Mouse (Mus musculus): ENCODE data around the gene A230050P20Rik. TPM values are rescaled to one million over a fixed set of nuclear protein-coding genes. Genes with fewer than 3 reads are reported as not detected.

Gene A230050P20Rik
- polyA plus RNA-seq, 1 experiment from 2014 or later = 1.2 TPM

- Histone ChIP-seq H3K4me1 (no peaks in the 10 kb centered on the region), H3K27me3 (no peaks in the 10 kb centered on the region), H3K4me2 (no peak overlapping the region), H3K9ac (no peak overlapping the region), H3K9me3 (replicated peaks) (no peaks in the 10 kb centered on the region), H3K36me3 (ENCODE audit: poor library complexity, severe bottlenecking) (peaks cover 100% of the 10 kb centered on the region), H3K4me3 (no peak overlapping the region), H3K27ac (no peak overlapping the region)
- WGBS = 77% methylated on average over 9 of the region's 9 CpGs
- ATAC-seq = no peak
Observed at GRCm38 (mm10) chr9:20909948-20910347, 41.5 kb downstream of the A230050P20Rik start.

- H3K9me3 ChIP-seq (replicated peaks) = no peaks in the 10 kb centered on the region
- no peak overlapping the region for H3K4me3 ChIP-seq
- H3K9ac ChIP-seq = no peak overlapping the region
- H3K4me1 ChIP-seq = no peaks in the 10 kb centered on the region
- ATAC-seq = no peak
- H3K4me2 ChIP-seq = no peak overlapping the region
- no peaks in the 10 kb centered on the region for H3K27me3 ChIP-seq
- peaks cover 100% of the 10 kb centered on the region for H3K36me3 ChIP-seq (ENCODE audit: poor library complexity, severe bottlenecking)
- no peak overlapping the region for H3K27ac ChIP-seq
- WGBS = 84% methylated on average over 4 of the region's 4 CpGs
Observed at GRCm38 (mm10) chr9:20916160-20916559, 47.7 kb downstream of the A230050P20Rik start.

GRCm38 (mm10) chr9:20923258-20923657, 54.8 kb downstream of the A230050P20Rik start:
- 96% methylated on average over 3 of the region's 3 CpGs for WGBS
- H3K4me2 ChIP-seq = no peak overlapping the region
- H3K4me3 ChIP-seq = no peak overlapping the region
- H3K4me1 ChIP-seq = no peaks in the 10 kb centered on the region
- H3K9ac ChIP-seq = no peak overlapping the region
- no peaks in the 10 kb centered on the region for H3K27me3 ChIP-seq
- no peaks in the 10 kb centered on the region for H3K9me3 ChIP-seq (replicated peaks)
- no peak for ATAC-seq
- no peak overlapping the region for H3K27ac ChIP-seq
- H3K36me3 ChIP-seq (ENCODE audit: poor library complexity, severe bottlenecking) = peaks cover 98% of the 10 kb centered on the region

Small RNA genes lying within 50 kb of the gene (microRNA-seq; reads per million reads assigned to microRNA genes)
- gene Mir7081 = not detected

Other genes with a start within 250 kb of the A230050P20Rik start
- 533 and 604 TPM in 2 replicates for gene Ubl5, start 225.8 kb upstream of the A230050P20Rik start, polyA plus RNA-seq (2015; fragmentation: Nextera tagmentation; extraction: Ambion mirVana)
- 15.0 and 15.4 TPM in 2 replicates for gene Fbxl12, start 223.9 kb upstream of the A230050P20Rik start, polyA plus RNA-seq (2015; fragmentation: Nextera tagmentation; extraction: Ambion mirVana)
- 64.8 and 68.3 TPM in 2 replicates for gene Pin1, start 216.5 kb upstream of the A230050P20Rik start, polyA plus RNA-seq (2015; fragmentation: Nextera tagmentation; extraction: Ambion mirVana)
- 52.6 and 68.1 TPM in 2 replicates for gene Olfm2, start 122.3 kb upstream of the A230050P20Rik start, polyA plus RNA-seq (2015; fragmentation: Nextera tagmentation; extraction: Ambion mirVana)
- 0.11 and 0.15 TPM in 2 replicates for gene Col5a3, start 53.6 kb upstream of the A230050P20Rik start, polyA plus RNA-seq (2015; fragmentation: Nextera tagmentation; extraction: Ambion mirVana)
- not detected in 2 replicates for gene Rdh8, start 50.1 kb upstream of the A230050P20Rik start, polyA plus RNA-seq (2015; fragmentation: Nextera tagmentation; extraction: Ambion mirVana)
- 8.5 and 11.1 TPM in 2 replicates for gene Angptl6, start 11.1 kb downstream of the A230050P20Rik start, polyA plus RNA-seq (2015; fragmentation: Nextera tagmentation; extraction: Ambion mirVana)
- gene Ppan, start 19.5 kb downstream of the A230050P20Rik start, polyA plus RNA-seq (2015; fragmentation: Nextera tagmentation; extraction: Ambion mirVana) = 57.7 and 65.2 TPM in 2 replicates
- gene Eif3g, start 30.0 kb downstream of the A230050P20Rik start, polyA plus RNA-seq (2015; fragmentation: Nextera tagmentation; extraction: Ambion mirVana) = 327 and 332 TPM in 2 replicates
- gene Dnmt1, start 91.2 kb downstream of the A230050P20Rik start, polyA plus RNA-seq (2015; fragmentation: Nextera tagmentation; extraction: Ambion mirVana) = 92.4 and 103 TPM in 2 replicates
- 6.8 and 10.3 TPM in 2 replicates for gene S1pr2, start 108.1 kb downstream of the A230050P20Rik start, polyA plus RNA-seq (2015; fragmentation: Nextera tagmentation; extraction: Ambion mirVana)
- gene Mrpl4, start 134.1 kb downstream of the A230050P20Rik start, polyA plus RNA-seq (2015; fragmentation: Nextera tagmentation; extraction: Ambion mirVana) = 115 and 124 TPM in 2 replicates
- gene Icam1, start 147.3 kb downstream of the A230050P20Rik start, polyA plus RNA-seq (2015; fragmentation: Nextera tagmentation; extraction: Ambion mirVana) = 2.4 and 2.8 TPM in 2 replicates
- gene Icam4, start 160.7 kb downstream of the A230050P20Rik start, polyA plus RNA-seq (2015; fragmentation: Nextera tagmentation; extraction: Ambion mirVana) = 0.17 and 0.37 TPM in 2 replicates
- gene Icam5, start 163.4 kb downstream of the A230050P20Rik start, polyA plus RNA-seq (2015; fragmentation: Nextera tagmentation; extraction: Ambion mirVana) = 0.19 and 0.45 TPM in 2 replicates
- gene Zglp1, start 198.5 kb downstream of the A230050P20Rik start, polyA plus RNA-seq (2015; fragmentation: Nextera tagmentation; extraction: Ambion mirVana) = 0.81 and 2.2 TPM in 2 replicates
- 0.78 and 1.2 TPM in 2 replicates for gene Gm49373, start 204.5 kb downstream of the A230050P20Rik start, polyA plus RNA-seq (2015; fragmentation: Nextera tagmentation; extraction: Ambion mirVana)
- gene Fdx1l, start 205.0 kb downstream of the A230050P20Rik start, polyA plus RNA-seq (2015; fragmentation: Nextera tagmentation; extraction: Ambion mirVana) = 46.0 and 51.9 TPM in 2 replicates
- 1.5 and 2.1 TPM in 2 replicates for gene Gm38431, start 223.4 kb downstream of the A230050P20Rik start, polyA plus RNA-seq (2015; fragmentation: Nextera tagmentation; extraction: Ambion mirVana)
- 41.0 and 47.5 TPM in 2 replicates for gene Raver1, start 223.4 kb downstream of the A230050P20Rik start, polyA plus RNA-seq (2015; fragmentation: Nextera tagmentation; extraction: Ambion mirVana)

Data from forebrain, embryonic 13.5 days (tissue).